Mouse (Mus musculus) liver, embryonic 14.5 days (tissue): ENCODE results near the gene Tkfc. TPM values are rescaled to one million over a fixed set of nuclear protein-coding genes. Genes with fewer than 3 reads are reported as not detected.

Experiments
- ATAC-seq: fragments of 200-750 bp; cut with Nextera tagmentation; 2 replicates; pipeline ENCODE4 v1.8.0; 2017; ENCODE audit warnings: moderate number of reproducible peaks, mild to moderate bottlenecking, moderate library complexity; ENCODE audit not compliant: insufficient read depth
- DNase-seq, 3 experiments: peaks; one replicate each; pipeline ENCODE4 v3.0.0-alpha.2; 2012 to 2013; ENCODE audit warnings: low read depth in 3 of 3, low spot score in 3 of 3
- H3K27ac ChIP-seq: fragments of 300-500 bp; sonication (generic); 2 replicates; pipeline ENCODE4 v1.5.1; 2014; ENCODE audit warnings: moderate library complexity, mild to moderate bottlenecking, control low read depth, inconsistent platforms
- H3K27me3 ChIP-seq: fragments of 300-500 bp; sonication (generic); 2 replicates; pipeline ENCODE4 v1.6.1; 2014; ENCODE audit warnings: mild to moderate bottlenecking, low read length, moderate library complexity; ENCODE audit not compliant: control insufficient read depth, insufficient read depth
- H3K36me3 ChIP-seq: fragments of 300-500 bp; sonication (generic); replicated peaks from 2 replicates; pipeline ENCODE4 v1.6.1; 2014; ENCODE audit warnings: low read depth; ENCODE audit not compliant: control insufficient read depth, insufficient read depth
- H3K4me1 ChIP-seq, 2 experiments: fragments of 200-500 bp in 1 of 2; fragments of 300-500 bp in 1 of 2; sonication (generic) in 1 of 2; replicated peaks; 2 replicates each; pipeline ENCODE4 v1.6.1; 2012 to 2014; ENCODE audit warnings: antibody characterized with exemption in 1 of 2, inconsistent platforms in 1 of 2, low read length in 1 of 2; ENCODE audit not compliant: control insufficient read depth in 2 of 2, insufficient read depth in 2 of 2
- H3K4me2 ChIP-seq: fragments of 300-500 bp; sonication (generic); 2 replicates; pipeline ENCODE4 v1.6.1; 2014; ENCODE audit warnings: low read depth, mild to moderate bottlenecking, control low read depth, moderate library complexity
- H3K4me3 ChIP-seq, 2 experiments: fragments of 200-500 bp in 1 of 2; fragments of 300-500 bp in 1 of 2; sonication (generic) in 1 of 2; 2 replicates each; pipeline ENCODE4 v1.5.1; 2012 to 2014; ENCODE audit warnings: low read depth in 2 of 2, low read length in 2 of 2, mild to moderate bottlenecking in 2 of 2, control low read depth in 1 of 2, inconsistent platforms in 1 of 2, moderate library complexity in 1 of 2; ENCODE audit not compliant: insufficient read depth in 1 of 2
- H3K9ac ChIP-seq: fragments of 300-500 bp; sonication (generic); replicated peaks from 2 replicates; pipeline ENCODE4 v1.6.1; 2014; ENCODE audit warnings: mild to moderate bottlenecking, control low read depth, moderate library complexity
- H3K9me3 ChIP-seq: fragments of 300-500 bp; sonication (generic); 2 replicates; pipeline ENCODE4 v1.6.1; 2016; ENCODE audit warnings: low read length, mixed read lengths; ENCODE audit not compliant: control insufficient read depth
- CTCF ChIP-seq: IDR thresholded peaks from 2 replicates; pipeline ENCODE4 v1.5.1; 2016; ENCODE audit warnings: antibody characterized with exemption, low read depth, control low read depth
- EP300 ChIP-seq: IDR thresholded peaks from 2 replicates; pipeline ENCODE4 v1.6.1; 2016; ENCODE audit warnings: antibody characterized with exemption, low read depth
- WGBS: fragments of 180-500 bp; shearing (Covaris S2); extraction: QIAGEN DNeasy Blood & Tissue Kit; methylation state at CpG from one replicate; pipeline ENCODE4 v1.1.7; 2014; ENCODE audit not compliant: insufficient replicate concordance; 5-methylcytosine and 5-hydroxymethylcytosine counted together
- polyA plus RNA-seq, 2 experiments: library from polyadenylated mRNA; depleted of rRNA in 1 of 2; stranded (reverse) in 1 of 2; unstranded in 1 of 2; fragments of >200 nt; fragmentation: Nextera tagmentation in 1 of 2; extraction: Ambion mirVana in 1 of 2; gene quantifications; 2 replicates each; pipeline versions ENCODE4 v1.2.1 to v1.2.3; 2012 to 2014

Gene Tkfc
- polyA plus RNA-seq, 2 experiments, result 13.9 to 15.1 TPM

- Histone ChIP-seq H3K4me2 (peak overlapping the region; percentile 85), H3K4me3 (peak overlapping the region; percentile 82 to 98), H3K9ac (peak overlapping the region; percentile 98), H3K27ac (peak overlapping the region; percentile 91), H3K27me3 (no peaks in the 10 kb centered on the region), H3K9me3 (no peaks in the 10 kb centered on the region), H3K36me3 (peaks cover 37% of the 10 kb centered on the region), H3K4me1 (peaks cover 4 to 33% of the 10 kb centered on the region in 2 experiments)
- peak; percentile 16; the same call in 1 of the 2 replicates for ATAC-seq
- WGBS, result 3% methylated on average over 20 of the region's 20 CpGs
- TF ChIP-seq EP300 (no peak), CTCF (no peak)
- peak; percentile 34 to 53 (median 42) for DNase-seq
These were observed 608 bp upstream of the Tkfc start for GRCm38 (mm10) chr19:10605901-10606622.

GRCm38 (mm10) chr19:10604534-10604933, 920 bp downstream of the Tkfc start:
- ATAC-seq, result no peak
- no peak for TF ChIP-seq EP300
- no peak for TF ChIP-seq CTCF
- H3K9me3 ChIP-seq, result no peaks in the 10 kb centered on the region
- DNase-seq, result no peak
- no peaks in the 10 kb centered on the region for H3K27me3 ChIP-seq
- WGBS, result 39% methylated on average over 3 of the region's 3 CpGs
- H3K27ac ChIP-seq, result peak overlapping the region; percentile 80
- peaks cover 4 to 33% of the 10 kb centered on the region in 2 experiments for H3K4me1 ChIP-seq
- H3K9ac ChIP-seq, result peak overlapping the region; percentile 74
- peak overlapping the region; percentile 85 for H3K4me2 ChIP-seq
- peaks cover 22% of the 10 kb centered on the region for H3K36me3 ChIP-seq
- peak overlapping the region; percentile 78 to 98 for H3K4me3 ChIP-seq

DNA sequence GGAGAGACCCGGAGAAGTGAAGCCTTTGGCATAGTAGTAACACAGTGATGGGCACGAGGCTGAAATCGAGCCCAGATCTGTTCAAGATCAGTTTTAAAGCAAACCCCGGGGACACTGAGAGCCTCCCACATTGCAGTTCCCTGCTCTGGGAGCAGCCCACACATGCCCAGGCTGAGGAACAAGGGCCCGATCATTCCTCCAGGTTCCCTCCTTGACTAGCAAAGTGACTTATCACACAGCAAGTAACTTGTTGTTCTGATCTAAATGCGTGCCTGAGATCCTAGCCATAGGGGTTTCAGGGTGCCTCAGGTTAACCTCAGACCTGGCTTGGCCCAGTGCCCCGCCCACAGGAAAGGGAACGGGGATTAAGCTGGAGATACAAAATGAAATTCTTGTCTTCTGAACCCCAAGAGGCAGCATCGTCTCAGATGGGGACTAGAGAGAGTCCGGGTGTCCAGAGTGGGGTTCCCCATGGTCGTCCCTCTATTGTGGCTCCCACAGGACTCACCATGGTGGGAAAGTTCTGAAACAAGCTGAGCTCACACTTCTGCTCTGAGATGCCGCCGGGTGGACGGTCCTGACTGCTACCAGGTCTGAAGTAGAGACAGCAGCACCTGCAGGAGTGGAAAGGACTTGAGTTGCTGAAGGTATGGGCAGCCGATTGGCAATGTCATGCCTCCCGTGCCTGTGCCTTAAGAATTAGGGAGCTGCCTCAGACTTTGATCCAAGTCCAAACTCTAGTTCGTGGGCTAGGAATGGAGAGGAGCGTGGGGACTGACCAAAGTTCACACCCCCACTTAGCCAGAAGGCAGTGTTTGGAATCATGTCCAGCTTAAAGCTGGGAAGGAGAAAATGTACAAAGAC, 1.6 kb downstream of the Tkfc start:
- Histone ChIP-seq H3K4me2 (peak overlapping the region; percentile 85), H3K9ac (no peak overlapping the region; the same call in 1 of the 2 replicates), H3K4me1 (peaks cover 4 to 33% of the 10 kb centered on the region in 2 experiments), H3K27ac (peak overlapping the region; percentile 80; the same call in 1 of the 2 replicates), H3K4me3 (no peak overlapping the region; a peak in 1 of 4 replicates), H3K9me3 (no peaks in the 10 kb centered on the region), H3K27me3 (no peaks in the 10 kb centered on the region), H3K36me3 (peaks cover 15% of the 10 kb centered on the region)
- TF ChIP-seq CTCF (no peak), EP300 (no peak)
- ATAC-seq, result no peak
- DNase-seq, result no peak
- 65% methylated on average over 18 of the region's 18 CpGs for WGBS

DNA sequence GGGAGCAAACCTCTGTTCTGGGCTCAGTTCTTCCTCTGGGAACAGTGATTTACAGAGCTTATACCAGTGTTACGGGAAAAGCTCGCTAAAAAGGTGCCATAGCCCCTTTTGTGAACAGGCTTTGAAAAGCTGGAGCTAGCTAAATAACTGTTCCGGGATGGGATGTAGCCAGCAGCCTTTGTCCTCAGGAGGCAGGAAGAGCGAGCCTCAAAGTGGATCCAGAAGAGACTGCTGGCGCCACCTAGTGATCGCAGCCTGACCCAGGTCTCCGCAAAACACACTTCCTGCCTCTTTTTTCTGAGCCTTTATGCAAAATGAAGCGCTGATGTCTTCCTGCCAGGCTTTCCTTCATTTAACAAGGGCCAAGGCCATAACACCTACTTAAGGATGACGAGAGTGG, 2.7 kb downstream of the Tkfc start:
- H3K9me3 ChIP-seq, result no peaks in the 10 kb centered on the region
- H3K4me1 ChIP-seq, result peaks cover 4 to 33% of the 10 kb centered on the region in 2 experiments
- no peaks in the 10 kb centered on the region for H3K27me3 ChIP-seq
- no peak overlapping the region for H3K9ac ChIP-seq
- H3K27ac ChIP-seq, result peak overlapping the region; percentile 7
- peaks cover 4% of the 10 kb centered on the region for H3K36me3 ChIP-seq
- TF ChIP-seq CTCF (peak; percentile 94), EP300 (no peak)
- ATAC-seq, result no peak
- 2% methylated on average over 9 of the region's 9 CpGs for WGBS
- peak; percentile 68 to 74 (median 72) for DNase-seq
- H3K4me3 ChIP-seq, result peak overlapping the region; percentile 5 to 14; a peak in 2 of 4 replicates
- H3K4me2 ChIP-seq, result peak overlapping the region; percentile 48

GRCm38 (mm10) chr19:10602247-10602769, 3.1 kb downstream of the Tkfc start:
- DNase-seq, result no peak

More at GRCm38 (mm10) chr19:10602247-10602769, 3.1 kb downstream of the Tkfc start:
- Histone ChIP-seq H3K27ac (peak overlapping the region; percentile 48), H3K4me1 (peaks cover 4 to 33% of the 10 kb centered on the region in 2 experiments), H3K27me3 (no peaks in the 10 kb centered on the region), H3K4me2 (peak overlapping the region; percentile 48), H3K4me3 (peak overlapping the region; percentile 5 to 14; a peak in 2 of 4 replicates), H3K9ac (peak overlapping the region; percentile 9; the same call in 1 of the 2 replicates), H3K9me3 (no peaks in the 10 kb centered on the region), H3K36me3 (no peaks in the 10 kb centered on the region)
- 24% methylated on average over 6 of the region's 6 CpGs for WGBS
- ATAC-seq, result no peak
- TF ChIP-seq CTCF (no peak), EP300 (no peak)
